Mouse (Mus musculus): ENCODE data around the gene Acox1. TPM values are rescaled to one million over a fixed set of nuclear protein-coding genes. Genes with fewer than 3 reads are reported as not detected.

The Acox1 gene
- 15.6 TPM for polyA plus RNA-seq (2017; shearing (Covaris generic))

DNA sequence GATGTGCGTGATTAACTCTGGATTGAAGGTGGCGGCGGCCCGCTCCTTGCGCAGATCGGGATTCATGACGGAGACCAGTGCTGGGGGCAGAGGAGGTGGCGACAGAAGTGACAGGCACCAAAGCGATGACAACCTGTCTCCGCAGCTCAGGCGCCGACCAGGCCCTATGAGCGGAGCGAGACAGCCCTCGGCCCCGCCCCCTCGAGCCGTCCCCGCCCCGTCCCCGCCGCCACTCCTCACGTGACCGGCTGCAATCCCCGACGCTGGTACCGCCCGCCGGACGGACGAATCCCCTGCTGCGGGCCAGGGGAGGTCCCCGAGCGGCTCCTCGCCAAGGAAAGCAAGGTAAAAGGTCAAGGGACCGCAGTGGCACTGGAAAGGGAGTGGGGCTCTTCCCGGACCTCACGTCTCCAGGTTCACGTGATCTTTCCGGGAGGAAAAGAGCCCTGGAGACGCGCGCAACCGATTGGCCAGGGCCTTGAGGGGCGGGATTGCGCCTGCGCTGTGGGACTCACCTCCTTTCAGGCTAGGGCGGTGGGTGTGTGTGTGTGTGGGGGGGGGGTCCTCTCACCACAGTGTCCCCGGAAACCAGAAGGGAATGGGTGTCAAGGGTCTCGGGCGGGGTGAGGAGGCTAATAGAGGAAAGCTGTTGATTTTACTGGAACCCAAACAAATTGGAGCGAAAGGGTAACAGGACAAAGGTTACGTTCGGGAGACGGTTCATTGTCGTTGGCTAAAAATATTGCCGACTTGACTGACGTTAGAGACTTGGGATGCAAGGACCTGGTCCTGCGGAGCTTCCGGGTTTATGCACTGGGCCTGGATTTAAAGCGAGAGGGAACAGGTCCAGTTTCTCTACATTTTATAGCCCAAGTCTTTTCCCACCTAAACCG, at the start of gene Acox1, which contains the start of gene Ten1:
Gene Acox1, minus strand, starts transcription at position 407 of the 893 bp plus-strand sequence.
Gene Ten1, plus strand, starts transcription at position 217 of the 893 bp plus-strand sequence.

GRCm38 (mm10) chr11:116237742-116238395, 39.0 kb upstream of the Acox1 start, which contains the start of gene Evpl:
Gene Evpl, minus strand, starts transcription at chr11:116238077.

DNA sequence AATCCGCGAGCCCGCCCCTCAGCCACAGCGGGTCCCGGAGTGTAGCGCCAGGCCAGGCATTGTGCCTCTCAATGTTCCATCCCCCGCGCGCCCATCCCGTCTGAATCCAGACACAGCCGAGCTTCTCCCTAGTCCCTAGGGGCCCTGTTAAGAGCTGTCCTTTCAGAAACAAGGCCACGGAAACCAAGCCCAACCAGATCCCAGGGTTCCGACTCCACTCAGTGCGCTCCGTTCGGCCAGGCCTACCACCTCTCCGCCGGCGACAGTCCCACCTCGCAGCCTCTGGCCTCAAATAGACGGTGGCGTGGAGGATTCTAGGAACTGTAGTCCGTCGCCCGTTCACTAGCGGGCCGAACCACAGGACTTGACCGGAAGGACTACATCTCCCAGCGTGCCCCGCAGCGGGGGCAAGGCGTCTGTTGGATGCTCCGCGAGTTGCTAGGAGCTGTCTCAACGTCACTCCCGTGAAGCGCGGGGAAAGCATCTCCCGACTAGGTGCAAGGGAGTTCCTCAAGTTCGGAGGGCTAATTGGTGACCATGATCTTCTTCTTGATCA, 30.9 kb downstream of the Acox1 start, which contains the start of gene Fbf1:
Gene Fbf1, minus strand, starts transcription at position 283 of the 556 bp plus-strand sequence.

DNA sequence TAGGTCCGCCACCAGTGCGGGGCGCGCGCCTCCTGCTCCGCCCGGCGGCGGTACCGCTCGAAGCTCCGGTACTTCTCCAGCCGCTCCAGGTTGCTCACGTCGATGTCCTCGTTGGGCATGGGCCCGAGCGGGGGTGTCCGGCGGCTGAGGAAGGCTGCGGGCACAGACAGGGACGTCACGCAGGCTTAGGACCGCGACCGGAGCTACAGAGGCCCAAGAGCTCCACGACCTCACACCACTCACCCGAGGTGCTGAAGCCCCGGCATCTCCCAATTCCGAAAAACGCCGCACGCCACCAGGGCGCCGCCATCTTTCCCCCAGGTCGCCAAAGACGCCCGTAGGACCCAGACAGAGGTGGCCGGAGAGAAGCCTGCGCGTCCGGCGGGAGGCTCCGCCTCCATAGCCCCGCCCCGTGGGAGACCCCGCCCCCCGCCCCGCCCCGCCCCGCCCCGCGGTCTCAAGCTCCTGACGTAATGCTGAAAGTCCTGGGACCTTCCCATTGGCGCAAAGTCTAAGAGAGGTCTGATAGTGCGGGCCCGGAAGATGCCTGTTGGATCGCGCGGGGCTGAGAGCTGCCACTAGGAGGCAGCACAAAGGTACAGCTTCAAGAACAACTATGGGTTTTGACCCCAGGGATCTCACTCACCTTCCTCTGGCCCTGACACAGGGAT, 60.2 kb downstream of the Acox1 start, which contains the start of gene Mrpl38:
Gene Mrpl38, minus strand, starts transcription at position 401 of the 671 bp plus-strand sequence.

GRCm38 (mm10) chr11:116130488-116131205, 68.2 kb downstream of the Acox1 start, which contains the start of gene Trim65:
Gene Trim65, minus strand, starts transcription at chr11:116131128.

GRCm38 (mm10) chr11:116127156-116127980, 71.5 kb downstream of the Acox1 start, which contains the start of gene Trim47:
Gene Trim47, minus strand, starts transcription at chr11:116127210.

Other genes with a start within 250 kb of the Acox1 start
- gene Itgb4, start 224.3 kb downstream of the Acox1 start, polyA plus RNA-seq (2017; shearing (Covaris generic)): 0.06 TPM
- gene Galk1, start 186.3 kb downstream of the Acox1 start, polyA plus RNA-seq (2017; shearing (Covaris generic)): 42.0 TPM
- 1,568 TPM for gene H3f3b, start 171.1 kb downstream of the Acox1 start, polyA plus RNA-seq (2017; shearing (Covaris generic))
- 43.3 TPM for gene Unk, start 168.7 kb downstream of the Acox1 start, polyA plus RNA-seq (2017; shearing (Covaris generic))
- 154 TPM for gene Unc13d, start 121.1 kb downstream of the Acox1 start, polyA plus RNA-seq (2017; shearing (Covaris generic))
- gene Wbp2, start 112.0 kb downstream of the Acox1 start, polyA plus RNA-seq (2017; shearing (Covaris generic)): 187 TPM
- gene Trim47, start 71.8 kb downstream of the Acox1 start, polyA plus RNA-seq (2017; shearing (Covaris generic)): 0.61 TPM
- gene Trim65, start 67.9 kb downstream of the Acox1 start, polyA plus RNA-seq (2017; shearing (Covaris generic)): 16.6 TPM
- gene Mrpl38, start 60.2 kb downstream of the Acox1 start, polyA plus RNA-seq (2017; shearing (Covaris generic)): 72.0 TPM
- gene Fbf1, start 30.9 kb downstream of the Acox1 start, polyA plus RNA-seq (2017; shearing (Covaris generic)): 11.1 TPM
- gene Ten1, start 190 bp downstream of the Acox1 start, polyA plus RNA-seq (2017; shearing (Covaris generic)): 70.5 TPM
- gene Evpl, start 39.0 kb upstream of the Acox1 start, polyA plus RNA-seq (2017; shearing (Covaris generic)): 0.23 TPM
- gene Srp68, start 75.2 kb upstream of the Acox1 start, polyA plus RNA-seq (2017; shearing (Covaris generic)): 74.3 TPM
- not detected for gene Galr2, start 81.9 kb upstream of the Acox1 start, polyA plus RNA-seq (2017; shearing (Covaris generic))
- gene Exoc7, start 108.2 kb upstream of the Acox1 start, polyA plus RNA-seq (2017; shearing (Covaris generic)): 86.8 TPM
- gene Foxj1, start 136.4 kb upstream of the Acox1 start, polyA plus RNA-seq (2017; shearing (Covaris generic)): not detected
- gene Rnf157, start 214.0 kb upstream of the Acox1 start, polyA plus RNA-seq (2017; shearing (Covaris generic)): 3.7 TPM
- gene Ubald2, start 235.0 kb upstream of the Acox1 start, polyA plus RNA-seq (2017; shearing (Covaris generic)): 71.2 TPM

Measured in CD4-positive, CD25-positive, alpha-beta regulatory T cell (primary cell).